Mouse (Mus musculus) kidney, postnatal 0 days (tissue): ENCODE results near the gene Aplf. TPM values are rescaled to one million over a fixed set of nuclear protein-coding genes. Genes with fewer than 3 reads are reported as not detected.
"Not testable (repeated sequence)": the region's sequence is repeated elsewhere in the genome, so short reads cannot be mapped to it uniquely, and the experiment has no call there.

Experiments
- ATAC-seq: fragments of 200-750 bp; cut with Nextera tagmentation; replicated peaks from 2 replicates; pipeline ENCODE4 v1.8.0; 2017; ENCODE audit warnings: low read depth, moderate number of reproducible peaks, moderate TSS enrichment, moderate library complexity; ENCODE audit not compliant: low FRiP score
- DNase-seq: peaks from one replicate; pipeline ENCODE4 v3.0.0-alpha.2; 2016; ENCODE audit warnings: low spot score
- H3K27ac ChIP-seq: fragments of 300-500 bp; sonication (generic); 2 replicates; pipeline ENCODE4 v1.5.1; 2014; ENCODE audit warnings: mild to moderate bottlenecking
- H3K27me3 ChIP-seq: fragments of 300-500 bp; sonication (generic); 2 replicates; pipeline ENCODE4 v1.6.1; 2014; ENCODE audit warnings: low read length, mixed read lengths; ENCODE audit not compliant: insufficient read depth
- H3K36me3 ChIP-seq: fragments of 300-500 bp; sonication (generic); 2 replicates; pipeline ENCODE4 v1.6.1; 2014; ENCODE audit warnings: low read length, mixed read lengths; ENCODE audit not compliant: insufficient read depth
- H3K4me1 ChIP-seq: fragments of 300-500 bp; sonication (generic); replicated peaks from 2 replicates; pipeline ENCODE4 v1.6.1; 2014; ENCODE audit warnings: antibody characterized with exemption, low read length, mixed read lengths; ENCODE audit not compliant: insufficient read depth
- H3K4me2 ChIP-seq: fragments of 300-500 bp; sonication (generic); 2 replicates; pipeline ENCODE4 v1.6.1; 2014; ENCODE audit warnings: mild to moderate bottlenecking, low read length, moderate library complexity, mixed read lengths
- H3K4me3 ChIP-seq: fragments of 300-500 bp; sonication (generic); replicated peaks from 2 replicates; pipeline ENCODE4 v1.5.1; 2014; ENCODE audit warnings: low read depth, low read length
- H3K9ac ChIP-seq: fragments of 300-500 bp; sonication (generic); 2 replicates; pipeline ENCODE4 v1.6.1; 2014; ENCODE audit warnings: low read depth, low read length
- H3K9me3 ChIP-seq: fragments of 300-500 bp; sonication (generic); replicated peaks from 2 replicates; pipeline ENCODE4 v1.6.1; 2016; ENCODE audit warnings: low read length, inconsistent platforms, mixed read lengths
- CTCF ChIP-seq: IDR thresholded peaks from 2 replicates; pipeline ENCODE4 v1.5.1; 2016; ENCODE audit warnings: antibody characterized with exemption, low read depth, mild to moderate bottlenecking, moderate library complexity
- WGBS: fragments of 180-500 bp; shearing (Covaris S2); extraction: QIAGEN DNeasy Blood & Tissue Kit; methylation state at CpG from one replicate; pipeline ENCODE4 v1.1.7; 2014; 5-methylcytosine and 5-hydroxymethylcytosine counted together
- polyA plus RNA-seq: library from polyadenylated mRNA; unstranded; fragments of >200 nt; fragmentation: Nextera tagmentation; extraction: Ambion mirVana; gene quantifications from 2 replicates; pipeline ENCODE4 v1.2.1, GENCODE M21; 2015

Aplf gene
- polyA plus RNA-seq, 1 experiment from 2014 or later: 12.7 TPM

DNA sequence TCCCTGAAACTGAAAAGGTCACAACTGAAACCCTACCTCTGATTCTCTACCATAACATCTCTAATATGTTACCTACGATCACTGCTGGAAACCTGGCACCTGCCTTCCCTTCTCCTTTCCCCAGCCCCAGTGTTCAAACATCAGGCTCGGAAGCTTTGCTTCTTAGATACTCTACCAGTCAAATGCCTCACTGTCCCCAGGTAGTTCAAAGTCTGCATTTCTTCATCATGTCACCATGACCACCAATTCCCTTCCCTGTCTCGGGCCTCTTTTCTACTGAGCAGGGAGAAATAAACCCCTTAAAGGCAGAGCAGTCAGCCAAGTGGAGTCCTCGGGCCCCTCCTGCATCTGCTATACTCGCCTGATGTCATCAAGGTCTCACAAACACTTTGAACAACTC lies 20.2 kb downstream of the Aplf start:
- TF ChIP-seq CTCF: no peak
- Histone ChIP-seq H3K4me2 (no peak overlapping the region), H3K9me3 (no peaks in the 10 kb centered on the region), H3K27me3 (no peaks in the 10 kb centered on the region), H3K36me3 (0 out of 2 replicates have a peak, but pooled peaks cover 5% of the 10 kb centered on the region), H3K9ac (no peak overlapping the region), H3K4me3 (no peak overlapping the region), H3K27ac (no peak overlapping the region), H3K4me1 (no peaks in the 10 kb centered on the region)
- 75% methylated on average over 5 of the region's 5 CpGs for WGBS
- ATAC-seq: no peak
- no peak for DNase-seq

DNA sequence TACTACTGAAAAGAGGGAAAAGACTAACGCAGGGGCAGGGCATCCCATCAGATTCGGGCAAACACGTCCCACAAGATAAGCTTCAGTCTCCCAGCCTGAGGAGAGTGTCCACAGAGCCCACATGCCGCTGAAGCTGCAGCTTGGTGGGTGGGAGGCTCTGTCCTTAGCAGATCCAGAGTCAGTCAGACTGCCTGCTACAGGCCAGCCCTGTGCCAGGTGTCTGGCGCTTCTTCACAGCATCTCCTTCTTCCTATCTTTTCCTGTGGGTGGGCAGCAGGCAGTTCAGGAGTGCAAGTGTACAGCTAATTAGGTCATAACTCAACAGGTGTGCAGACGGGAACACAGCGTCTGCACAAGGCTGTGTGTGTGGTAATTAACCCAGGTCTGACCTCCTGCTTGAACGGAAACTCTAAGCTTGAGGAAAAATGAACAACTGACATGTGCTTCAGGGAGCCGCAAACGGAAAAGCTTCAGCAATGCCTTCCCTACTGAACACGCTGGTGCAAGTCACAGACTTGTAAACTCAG lies 33.8 kb downstream of the Aplf start:
- Histone ChIP-seq H3K4me2 (no peak overlapping the region), H3K4me1 (peaks cover 8% of the 10 kb centered on the region; the same call in 1 of the 2 replicates), H3K36me3 (no peaks in the 10 kb centered on the region), H3K9me3 (no peaks in the 10 kb centered on the region), H3K27ac (no peak overlapping the region; the same call in 1 of the 2 replicates), H3K9ac (no peak overlapping the region), H3K4me3 (no peak overlapping the region), H3K27me3 (no peaks in the 10 kb centered on the region)
- WGBS: 23% methylated on average over 11 of the region's 11 CpGs
- peak; percentile 56 for DNase-seq
- TF ChIP-seq CTCF: no peak
- ATAC-seq: 0 out of 2 replicates have a peak, but pooled peaks have one; percentile 36

DNA sequence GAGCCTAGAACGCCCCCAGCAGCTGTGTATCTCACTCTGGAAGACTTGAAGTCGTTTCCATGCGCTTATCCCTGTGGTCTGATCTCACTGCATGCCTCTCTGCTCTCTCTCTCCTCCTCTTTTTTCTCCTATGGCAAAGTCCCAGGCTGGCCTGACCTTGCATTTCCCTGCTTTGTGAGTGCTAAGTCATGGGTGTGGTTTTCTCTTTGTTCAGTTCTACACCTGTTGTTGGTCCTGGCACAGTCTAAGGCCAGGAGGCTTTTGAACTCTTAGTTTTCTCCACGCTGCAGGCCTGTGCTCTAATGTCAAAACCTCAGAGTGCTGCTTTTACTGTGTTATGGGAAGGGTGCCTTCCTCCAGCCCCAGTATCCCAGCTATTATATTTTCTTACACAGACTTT lies 39.8 kb downstream of the Aplf start:
- no peak for DNase-seq
- Histone ChIP-seq H3K9me3 (no peaks in the 10 kb centered on the region), H3K27ac (no peak overlapping the region), H3K4me1 (no peaks in the 10 kb centered on the region), H3K9ac (no peak overlapping the region), H3K4me3 (no peak overlapping the region), H3K27me3 (no peaks in the 10 kb centered on the region), H3K4me2 (no peak overlapping the region), H3K36me3 (0 out of 2 replicates have a peak, but pooled peaks cover 4% of the 10 kb centered on the region)
- no peak for TF ChIP-seq CTCF
- WGBS: 83% methylated on average over 4 of the region's 4 CpGs
- no peak for ATAC-seq

DNA sequence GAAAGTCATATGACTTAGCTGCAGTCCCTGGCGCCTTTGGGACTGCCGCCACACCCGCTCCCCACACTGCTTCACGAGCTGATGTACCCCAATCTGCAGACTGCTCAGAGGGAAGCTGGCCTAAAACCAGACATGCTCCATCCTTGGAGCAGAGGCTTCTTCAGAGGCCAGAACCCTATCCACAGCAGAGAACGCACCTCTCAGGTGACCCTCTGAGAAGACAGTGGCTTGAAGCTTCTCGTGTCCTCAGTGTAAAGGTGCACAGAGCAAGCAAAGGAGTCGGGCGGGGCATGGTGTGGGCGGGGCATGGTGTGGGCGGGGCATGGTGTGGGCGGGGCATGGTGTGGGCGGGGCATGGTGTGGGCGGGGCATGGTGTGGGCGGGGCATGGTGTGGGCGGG lies 43.1 kb downstream of the Aplf start:
- H3K4me2 ChIP-seq, H3K4me3 ChIP-seq, H3K4me1 ChIP-seq, H3K9me3 ChIP-seq, ATAC-seq, H3K36me3 ChIP-seq, H3K27ac ChIP-seq, H3K27me3 ChIP-seq, H3K9ac ChIP-seq, DNase-seq: not testable (repeated sequence)
- 79% methylated on average over 14 of the region's 15 CpGs for WGBS

DNA sequence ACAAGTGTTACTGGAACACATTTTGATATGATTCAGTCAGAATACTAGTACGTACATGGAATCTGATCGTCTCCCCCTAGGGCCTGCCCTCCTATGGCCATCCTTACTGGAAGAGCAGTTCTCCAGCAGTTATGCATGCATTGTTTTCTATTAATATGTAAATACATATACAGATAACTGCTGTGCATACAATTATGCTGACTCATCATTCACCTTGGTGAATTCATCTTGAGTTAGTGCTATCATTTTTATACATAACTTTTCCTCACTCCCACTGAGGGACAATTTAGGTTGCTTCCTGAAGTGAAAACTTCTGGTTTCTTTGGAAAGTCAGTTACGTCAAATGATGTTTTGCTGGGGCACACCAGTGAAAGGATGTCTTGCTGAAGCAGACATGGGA lies 48.8 kb downstream of the Aplf start:
- H3K4me3 ChIP-seq: no peak overlapping the region
- H3K9me3 ChIP-seq: no peaks in the 10 kb centered on the region
- H3K4me2 ChIP-seq: no peak overlapping the region
- H3K36me3 ChIP-seq: no peaks in the 10 kb centered on the region
- H3K27me3 ChIP-seq: no peaks in the 10 kb centered on the region
- no peak overlapping the region for H3K9ac ChIP-seq
- no peak for DNase-seq
- H3K27ac ChIP-seq: no peak overlapping the region
- H3K4me1 ChIP-seq: no peaks in the 10 kb centered on the region
- WGBS: 92% methylated on average over 3 of the region's 3 CpGs
- TF ChIP-seq CTCF: no peak
- no peak for ATAC-seq

DNA sequence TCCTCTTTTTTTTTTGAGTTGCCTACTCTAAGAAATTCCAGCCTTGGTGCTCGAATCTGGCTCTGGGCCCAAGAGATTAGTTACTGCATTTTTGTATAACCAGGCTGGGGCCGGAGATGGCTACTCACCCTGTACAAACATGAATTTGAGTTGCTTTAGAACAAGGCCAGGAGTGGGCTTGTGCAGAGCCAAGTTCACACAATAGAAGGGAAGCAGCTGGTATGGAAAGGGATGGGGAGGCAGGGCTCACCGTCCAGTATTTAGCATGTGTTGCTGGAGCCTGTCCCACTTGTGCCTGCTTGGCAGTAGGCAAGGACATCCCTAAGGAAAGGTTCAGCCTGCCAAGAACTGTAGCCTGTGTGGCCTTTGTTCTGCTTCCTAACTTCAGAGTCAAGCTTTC lies 50.7 kb downstream of the Aplf start:
- Histone ChIP-seq H3K4me2 (no peak overlapping the region), H3K9me3 (no peaks in the 10 kb centered on the region), H3K9ac (no peak overlapping the region), H3K27ac (no peak overlapping the region), H3K4me1 (no peaks in the 10 kb centered on the region), H3K36me3 (no peaks in the 10 kb centered on the region), H3K4me3 (no peak overlapping the region), H3K27me3 (no peaks in the 10 kb centered on the region)
- WGBS: 50% methylated on average over 3 of the region's 3 CpGs
- TF ChIP-seq CTCF: no peak
- DNase-seq: peak; percentile 40
- no peak for ATAC-seq

DNA sequence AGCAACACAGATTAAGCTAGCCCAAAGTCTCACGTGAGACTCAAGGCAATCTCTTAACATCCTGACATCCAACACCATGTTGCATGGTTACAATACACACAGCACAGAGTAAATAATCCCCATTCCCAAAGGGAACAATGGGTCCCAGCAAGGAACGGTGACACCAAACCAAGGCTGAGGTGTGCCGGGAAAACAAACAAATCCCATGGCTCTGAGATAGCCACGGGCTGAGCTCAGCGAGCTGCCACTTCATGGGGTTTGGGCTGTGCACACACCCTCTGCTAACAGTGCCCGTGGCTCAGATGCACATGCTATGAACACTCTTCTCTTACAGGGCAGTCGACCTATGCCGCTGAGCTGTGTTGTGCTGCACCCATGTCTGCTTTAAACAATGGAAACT lies 54.0 kb downstream of the Aplf start:
- H3K9ac ChIP-seq: no peak overlapping the region
- H3K9me3 ChIP-seq: no peaks in the 10 kb centered on the region
- WGBS: 73% methylated on average over 8 of the region's 8 CpGs
- no peak overlapping the region for H3K27ac ChIP-seq
- no peaks in the 10 kb centered on the region for H3K36me3 ChIP-seq
- TF ChIP-seq CTCF: no peak
- H3K4me3 ChIP-seq: no peak overlapping the region
- H3K4me2 ChIP-seq: no peak overlapping the region
- no peaks in the 10 kb centered on the region for H3K27me3 ChIP-seq
- ATAC-seq (no peak), DNase-seq (no peak)
- no peaks in the 10 kb centered on the region for H3K4me1 ChIP-seq
